Mouse (Mus musculus): ENCODE data around the gene Rtca. TPM values are rescaled to one million over a fixed set of nuclear protein-coding genes. Genes with fewer than 3 reads are reported as not detected.

Rtca gene
- polyA plus RNA-seq, 1 experiment = 29.6 TPM

- Histone ChIP-seq H3K4me1 (ENCODE audit: control insufficient read depth, insufficient read depth, insufficient read length, low read length) (no peaks in the 10 kb centered on the region), H3K27me3 (ENCODE audit: control insufficient read depth, insufficient read depth, low read length) (no peaks in the 10 kb centered on the region), H3K36me3 (ENCODE audit: control insufficient read depth, insufficient read depth, low read length) (peaks cover 53% of the 10 kb centered on the region), H3K27ac (ENCODE audit: insufficient read depth, low read depth, low read length) (no peak overlapping the region), H3K4me3 (ENCODE audit: low read depth, low read length) (no peak overlapping the region)
- no peak for TF ChIP-seq CTCF (IDR thresholded peaks at IDR 0.05; ENCODE audit: extremely low read depth, insufficient read length, insufficient replicate concordance, low read depth, low read length)
- TF ChIP-seq POLR2A (IDR thresholded peaks at IDR 0.05; ENCODE audit: low read depth, low read length) = no peak
- WGBS = 76% methylated on average over 5 of the region's 5 CpGs
Measured at GRCm38 (mm10) chr3:116493658-116494057, 14.3 kb downstream of the Rtca start.

- Histone ChIP-seq H3K36me3 (ENCODE audit: control insufficient read depth, insufficient read depth, low read length) (peaks cover 53% of the 10 kb centered on the region), H3K27ac (ENCODE audit: insufficient read depth, low read depth, low read length) (no peak overlapping the region), H3K27me3 (ENCODE audit: control insufficient read depth, insufficient read depth, low read length) (no peaks in the 10 kb centered on the region), H3K4me1 (ENCODE audit: control insufficient read depth, insufficient read depth, insufficient read length, low read length) (no peaks in the 10 kb centered on the region), H3K4me3 (ENCODE audit: low read depth, low read length) (no peak overlapping the region)
- 33% methylated on average over 1 of the region's 1 CpGs for WGBS
- TF ChIP-seq CTCF (IDR thresholded peaks at IDR 0.05; ENCODE audit: extremely low read depth, insufficient read length, insufficient replicate concordance, low read depth, low read length) (no peak), POLR2A (IDR thresholded peaks at IDR 0.05; ENCODE audit: low read depth, low read length) (no peak)
Measured at GRCm38 (mm10) chr3:116491923-116492454, 16.0 kb downstream of the Rtca start.

- Histone ChIP-seq H3K27me3 (ENCODE audit: control insufficient read depth, insufficient read depth, low read length) (no peaks in the 10 kb centered on the region), H3K4me3 (ENCODE audit: low read depth, low read length) (no peak overlapping the region), H3K4me1 (ENCODE audit: control insufficient read depth, insufficient read depth, insufficient read length, low read length) (no peaks in the 10 kb centered on the region), H3K36me3 (ENCODE audit: control insufficient read depth, insufficient read depth, low read length) (peaks cover 50% of the 10 kb centered on the region), H3K27ac (ENCODE audit: insufficient read depth, low read depth, low read length) (no peak overlapping the region)
- 88% methylated on average over 5 of the region's 5 CpGs for WGBS
- no peak for TF ChIP-seq CTCF (IDR thresholded peaks at IDR 0.05; ENCODE audit: extremely low read depth, insufficient read length, insufficient replicate concordance, low read depth, low read length)
- no peak for TF ChIP-seq POLR2A (IDR thresholded peaks at IDR 0.05; ENCODE audit: low read depth, low read length)
Measured at GRCm38 (mm10) chr3:116490920-116491319, 17.1 kb downstream of the Rtca start.

- no peak overlapping the region for H3K27ac ChIP-seq (ENCODE audit: insufficient read depth, low read depth, low read length)
- no peak overlapping the region for H3K4me3 ChIP-seq (ENCODE audit: low read depth, low read length)
- H3K4me1 ChIP-seq (ENCODE audit: control insufficient read depth, insufficient read depth, insufficient read length, low read length) = no peaks in the 10 kb centered on the region
- H3K27me3 ChIP-seq (ENCODE audit: control insufficient read depth, insufficient read depth, low read length) = no peaks in the 10 kb centered on the region
- WGBS = 71% methylated on average over 4 of the region's 4 CpGs
- H3K36me3 ChIP-seq (ENCODE audit: control insufficient read depth, insufficient read depth, low read length) = peaks cover 10% of the 10 kb centered on the region
- TF ChIP-seq CTCF (IDR thresholded peaks at IDR 0.05; ENCODE audit: extremely low read depth, insufficient read length, insufficient replicate concordance, low read depth, low read length) (no peak), POLR2A (IDR thresholded peaks at IDR 0.05; ENCODE audit: low read depth, low read length) (no peak)
Measured at GRCm38 (mm10) chr3:116483271-116483670, 24.7 kb downstream of the Rtca start.

GRCm38 (mm10) chr3:116482724-116483123 is 25.3 kb downstream of the Rtca start:
- H3K4me1 ChIP-seq (ENCODE audit: control insufficient read depth, insufficient read depth, insufficient read length, low read length) = no peaks in the 10 kb centered on the region
- WGBS = 70% methylated on average over 3 of the region's 3 CpGs

GRCm38 (mm10) chr3:116480937-116481336 is 27.1 kb downstream of the Rtca start:
- H3K4me1 ChIP-seq (ENCODE audit: control insufficient read depth, insufficient read depth, insufficient read length, low read length) = no peaks in the 10 kb centered on the region
- H3K27ac ChIP-seq (ENCODE audit: insufficient read depth, low read depth, low read length) = no peak overlapping the region
- no peaks in the 10 kb centered on the region for H3K27me3 ChIP-seq (ENCODE audit: control insufficient read depth, insufficient read depth, low read length)
- H3K36me3 ChIP-seq (ENCODE audit: control insufficient read depth, insufficient read depth, low read length) = no peaks in the 10 kb centered on the region
- WGBS = 13% methylated on average over 5 of the region's 5 CpGs
- TF ChIP-seq CTCF (IDR thresholded peaks at IDR 0.05; ENCODE audit: extremely low read depth, insufficient read length, insufficient replicate concordance, low read depth, low read length) (no peak), POLR2A (IDR thresholded peaks at IDR 0.05; ENCODE audit: low read depth, low read length) (no peak)
- H3K4me3 ChIP-seq (ENCODE audit: low read depth, low read length) = no peak overlapping the region

More at GRCm38 (mm10) chr3:116482724-116483123, 25.3 kb downstream of the Rtca start:
- TF ChIP-seq POLR2A (IDR thresholded peaks at IDR 0.05; ENCODE audit: low read depth, low read length) (no peak), CTCF (IDR thresholded peaks at IDR 0.05; ENCODE audit: extremely low read depth, insufficient read length, insufficient replicate concordance, low read depth, low read length) (no peak)
- H3K27me3 ChIP-seq (ENCODE audit: control insufficient read depth, insufficient read depth, low read length) = no peaks in the 10 kb centered on the region
- H3K27ac ChIP-seq (ENCODE audit: insufficient read depth, low read depth, low read length) = no peak overlapping the region
- H3K4me3 ChIP-seq (ENCODE audit: low read depth, low read length) = no peak overlapping the region
- H3K36me3 ChIP-seq (ENCODE audit: control insufficient read depth, insufficient read depth, low read length) = peaks cover 4% of the 10 kb centered on the region

- no peak overlapping the region for H3K4me3 ChIP-seq (ENCODE audit: low read depth, low read length)
- H3K27ac ChIP-seq (ENCODE audit: insufficient read depth, low read depth, low read length) = no peak overlapping the region
- H3K36me3 ChIP-seq (ENCODE audit: control insufficient read depth, insufficient read depth, low read length) = no peaks in the 10 kb centered on the region
- H3K27me3 ChIP-seq (ENCODE audit: control insufficient read depth, insufficient read depth, low read length) = no peaks in the 10 kb centered on the region
- H3K4me1 ChIP-seq (ENCODE audit: control insufficient read depth, insufficient read depth, insufficient read length, low read length) = no peaks in the 10 kb centered on the region
- TF ChIP-seq CTCF (IDR thresholded peaks at IDR 0.05; ENCODE audit: extremely low read depth, insufficient read length, insufficient replicate concordance, low read depth, low read length) = no peak
- no peak for TF ChIP-seq POLR2A (IDR thresholded peaks at IDR 0.05; ENCODE audit: low read depth, low read length)
- WGBS = 73% methylated on average over 2 of the region's 2 CpGs
Measured at GRCm38 (mm10) chr3:116480119-116480518, 27.9 kb downstream of the Rtca start.
